Mouse (Mus musculus): Measurements from ENCODE around the gene Zfp697. TPM values are rescaled to one million over a fixed set of nuclear protein-coding genes. Genes with fewer than 3 reads are reported as not detected.
"Not testable (repeated sequence)": the region's sequence is repeated elsewhere in the genome, so short reads cannot be mapped to it uniquely, and the experiment has no call there.

Zfp697 gene
- total RNA-seq, 2 experiments from 2014 or later = 33.2 to 35.0 TPM

DNA sequence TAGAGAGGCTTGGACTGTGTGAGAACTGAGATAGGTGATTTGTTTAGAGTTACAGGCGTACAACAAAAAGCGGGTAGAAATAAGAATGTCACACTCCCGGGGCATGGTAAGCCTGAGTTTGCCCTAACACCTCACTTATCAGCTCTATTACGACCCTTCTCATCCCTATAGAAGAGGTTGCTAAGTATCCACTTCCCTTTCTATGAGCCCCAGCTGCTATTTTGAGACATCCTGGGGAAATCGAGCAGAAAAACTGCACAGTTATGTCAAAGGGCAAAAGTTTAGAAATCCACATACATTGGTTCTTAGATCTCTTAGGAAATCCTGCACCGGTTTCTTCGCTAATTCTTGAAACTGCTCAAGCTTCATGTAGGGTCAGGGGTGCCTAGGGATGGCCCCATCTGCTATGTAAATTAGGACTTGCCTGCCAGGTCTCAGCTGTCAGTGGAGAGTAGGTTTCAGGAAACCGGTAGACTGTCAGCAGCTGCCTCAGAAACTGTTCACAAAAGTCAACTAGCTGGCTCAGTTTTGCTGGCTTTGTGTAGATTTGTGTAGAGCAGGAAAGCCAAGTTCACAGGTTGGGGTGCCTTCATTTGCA is 46.8 kb downstream of the Zfp697 start:
- Histone ChIP-seq H3K4me3 (no peak overlapping the region), H3K27ac (no peak overlapping the region)
- DNase-seq (ENCODE audit: extremely low spot score in 1 of 2, low spot score in 2 of 2) = no peak
- no peak for TF ChIP-seq CTCF (IDR thresholded peaks at IDR 0.05)
- intact Hi-C loops (cut with DNase I) = loop anchor here (5.0 kb wide), 1 partner anchor 47 kb away; the partner anchor contains the start of gene Zfp697

DNA sequence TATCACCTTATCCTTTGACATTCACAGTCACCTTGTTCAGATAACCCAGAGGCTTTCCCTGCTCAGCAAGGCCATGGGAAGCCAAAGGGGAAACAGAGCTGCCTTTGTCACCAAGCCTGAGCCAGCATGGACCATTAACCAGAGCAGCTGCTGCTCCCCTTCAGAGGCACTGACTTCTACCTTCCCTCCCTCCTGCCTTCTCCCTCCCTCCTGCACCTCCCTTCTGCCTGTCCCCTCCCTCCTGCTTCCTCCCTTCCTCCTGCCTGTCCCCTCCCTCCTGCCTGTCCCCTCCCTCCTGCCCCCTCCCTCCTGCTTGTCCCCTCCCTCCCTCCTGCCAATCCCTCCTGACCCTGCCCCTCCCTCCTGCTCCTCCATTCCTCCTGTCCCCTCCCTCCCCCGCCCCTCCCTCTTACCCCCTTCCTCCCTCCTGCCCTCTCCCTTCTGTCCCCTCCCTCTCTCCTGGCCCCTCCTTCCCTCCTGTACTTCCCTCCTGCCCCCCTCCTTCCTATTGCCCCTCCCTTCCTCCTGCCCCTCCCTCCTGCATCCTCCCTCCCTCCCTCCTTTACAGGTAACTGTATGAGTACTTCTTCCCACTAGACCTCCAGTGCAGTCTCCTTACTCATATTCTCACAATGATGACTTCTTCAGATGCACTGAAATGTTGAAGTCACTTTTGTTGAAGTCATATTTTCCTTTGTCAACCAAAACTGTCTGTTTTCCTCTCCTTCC is 52.0 kb downstream of the Zfp697 start:
- Histone ChIP-seq H3K27ac (no peak overlapping the region), H3K4me3 (no peak overlapping the region)
- no peak for DNase-seq (ENCODE audit: extremely low spot score in 1 of 2, low spot score in 2 of 2)
- no peak for TF ChIP-seq CTCF (IDR thresholded peaks at IDR 0.05)
- intact Hi-C loops (cut with DNase I) = no loop called here

DNA sequence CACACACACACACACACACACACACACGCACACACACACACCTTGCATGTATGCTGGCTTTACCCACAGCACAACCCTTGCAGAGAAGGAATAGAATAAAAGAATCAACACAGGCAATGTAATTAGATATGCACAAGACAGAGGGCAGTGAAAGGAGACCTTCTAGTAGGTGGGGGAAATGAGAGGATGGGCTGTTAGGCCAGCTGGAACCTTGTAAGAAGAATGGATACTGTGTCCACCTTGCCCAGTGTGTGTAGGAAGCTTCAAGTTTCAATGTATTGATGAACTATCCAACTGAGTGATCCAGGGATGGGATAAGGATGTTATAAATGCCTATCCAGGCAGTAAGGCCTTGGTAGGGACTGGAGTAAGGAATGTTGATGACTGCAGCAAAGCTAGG is 52.8 kb downstream of the Zfp697 start:
- TF ChIP-seq CTCF (IDR thresholded peaks at IDR 0.05) = no peak
- intact Hi-C loops (cut with DNase I) = no loop called here
- no peak for DNase-seq (ENCODE audit: extremely low spot score in 1 of 2, low spot score in 2 of 2)
- Histone ChIP-seq H3K27ac (no peak overlapping the region), H3K4me3 (no peak overlapping the region)

DNA sequence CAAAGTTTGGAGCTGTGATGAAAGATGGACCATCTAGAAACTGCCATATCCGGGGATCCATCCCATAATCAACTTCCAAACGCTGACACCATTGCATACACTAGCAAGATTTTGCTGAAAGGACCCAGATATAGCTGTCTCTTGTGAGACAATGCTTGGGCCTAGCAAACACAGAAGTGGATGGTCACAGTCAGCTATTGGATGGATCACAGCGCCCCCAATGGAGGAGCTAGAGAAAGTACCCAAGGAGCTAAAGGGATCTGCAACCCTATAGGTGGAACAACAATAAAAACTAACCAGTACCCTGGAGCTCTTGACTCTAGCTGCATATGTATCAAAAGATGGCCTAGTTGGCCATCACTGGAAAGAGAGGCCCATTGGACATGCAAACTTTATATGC is 60.0 kb downstream of the Zfp697 start:
- DNase-seq (ENCODE audit: extremely low spot score in 1 of 2, low spot score in 2 of 2) = not testable (repeated sequence)

DNA sequence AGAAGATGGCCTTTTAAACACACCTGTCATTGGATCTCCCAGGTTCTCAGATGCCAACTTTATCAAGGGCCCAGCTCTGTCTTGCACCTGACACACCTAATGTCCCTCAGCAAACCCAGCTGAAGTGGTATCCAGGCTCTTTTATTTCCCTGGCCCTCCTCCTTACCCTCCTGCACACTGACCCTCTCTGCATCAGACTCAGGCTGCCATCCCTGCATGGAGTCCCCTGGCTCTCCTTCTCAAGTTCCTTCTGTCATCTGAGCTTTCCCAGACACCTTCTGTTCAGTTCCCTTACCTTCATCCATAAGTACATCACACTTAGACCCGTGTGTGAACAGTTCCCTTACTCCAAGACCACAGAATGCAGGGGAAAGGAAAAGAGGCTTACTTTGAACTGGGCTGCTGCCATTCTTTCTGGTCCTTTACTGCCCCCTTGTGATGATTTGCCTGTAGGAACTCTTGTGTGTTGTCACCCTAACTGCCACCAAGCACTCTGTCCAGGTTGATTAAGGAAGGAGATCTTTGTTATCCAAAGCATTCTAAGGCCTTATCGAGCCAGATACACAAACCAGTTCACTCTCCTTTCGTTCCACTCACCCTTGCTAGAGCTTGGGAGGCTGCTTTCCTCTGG is 61.0 kb downstream of the Zfp697 start:
- not testable (repeated sequence) for H3K4me3 ChIP-seq; DNase-seq (ENCODE audit: extremely low spot score in 1 of 2, low spot score in 2 of 2); H3K27ac ChIP-seq
- TF ChIP-seq CTCF (IDR thresholded peaks at IDR 0.05) = peak; percentile 54
- intact Hi-C loops (cut with DNase I) = loop anchor here (1.0 kb wide), 1 partner anchor 81 kb away; no protein-coding TSS in a partner anchor

More for the DNA sequence above, 60.0 kb downstream of the Zfp697 start:
- TF ChIP-seq CTCF (IDR thresholded peaks at IDR 0.05) = peak; percentile 1; the same call in 1 of the 2 replicates
- intact Hi-C loops (cut with DNase I); H3K4me3 ChIP-seq; H3K27ac ChIP-seq: not testable (repeated sequence)

DNA sequence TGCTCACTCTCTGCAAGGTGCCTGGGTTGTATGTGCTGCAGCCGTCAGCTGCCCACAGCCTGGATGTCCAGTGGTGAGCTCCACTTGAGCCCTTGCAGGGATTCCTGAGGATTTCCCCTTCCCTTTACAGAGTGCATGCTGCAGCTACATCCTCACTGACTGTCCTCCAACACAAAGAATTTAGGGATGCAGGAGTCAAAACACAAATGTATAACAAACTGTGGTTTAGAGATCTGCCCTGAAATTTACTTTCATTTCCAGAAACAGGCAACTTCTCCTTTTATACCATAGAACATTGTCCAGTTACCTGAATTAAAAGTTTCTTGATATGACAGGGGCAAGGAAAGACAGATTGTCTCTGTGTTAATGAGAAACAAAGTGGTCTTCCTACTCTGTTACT is 61.7 kb downstream of the Zfp697 start:
- intact Hi-C loops (cut with DNase I) = loop anchor here (1.0 kb wide), 1 partner anchor 82 kb away; no protein-coding TSS in a partner anchor
- H3K27ac ChIP-seq; H3K4me3 ChIP-seq; DNase-seq (ENCODE audit: extremely low spot score in 1 of 2, low spot score in 2 of 2): not testable (repeated sequence)

DNA sequence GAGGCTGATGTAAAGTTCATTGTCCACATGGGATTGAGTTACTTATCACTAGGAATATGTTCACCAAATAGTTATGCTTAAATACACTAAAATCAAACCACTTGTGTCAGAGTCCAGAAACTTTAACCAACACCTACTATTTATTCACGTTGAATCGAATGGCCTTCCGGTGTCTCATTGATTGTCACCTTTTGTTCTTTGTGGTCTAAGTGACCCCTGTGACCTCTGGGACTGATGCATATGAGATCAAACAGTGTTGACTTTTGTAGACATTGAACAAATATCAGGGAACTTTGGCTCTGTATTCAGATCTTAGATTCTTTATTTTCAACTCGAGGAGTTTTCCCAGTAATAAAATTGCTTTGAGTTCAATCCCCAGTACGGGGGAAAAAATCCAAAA is 71.5 kb downstream of the Zfp697 start:
- DNase-seq (ENCODE audit: extremely low spot score in 1 of 2, low spot score in 2 of 2); intact Hi-C loops (cut with DNase I); H3K4me3 ChIP-seq; H3K27ac ChIP-seq: not testable (repeated sequence)

DNA sequence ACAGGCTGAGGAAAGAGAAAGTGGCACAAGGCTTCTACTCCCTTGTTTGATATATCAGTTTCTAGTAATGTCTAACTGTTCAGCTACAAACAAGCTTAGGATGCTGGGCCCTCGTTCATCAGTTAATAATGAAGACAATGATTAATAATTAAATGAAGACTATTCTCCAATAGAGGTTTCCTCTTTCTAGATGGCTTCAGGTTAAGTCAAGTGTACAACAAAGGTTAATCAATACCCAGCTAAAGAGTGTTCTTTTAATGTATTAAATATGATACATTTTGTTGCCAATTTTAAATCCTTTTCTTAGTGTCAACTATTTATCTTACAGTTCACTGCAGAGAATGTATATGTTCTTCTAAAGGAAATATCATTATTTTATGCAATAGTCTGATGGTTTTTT is 74.8 kb downstream of the Zfp697 start, which contains the start of gene Gm4450:
TSS of gene Gm4450 (minus strand) at position 101 of the 400 bp plus-strand sequence.
- H3K4me3 ChIP-seq; DNase-seq (ENCODE audit: extremely low spot score in 1 of 2, low spot score in 2 of 2); H3K27ac ChIP-seq; intact Hi-C loops (cut with DNase I): not testable (repeated sequence)

DNA sequence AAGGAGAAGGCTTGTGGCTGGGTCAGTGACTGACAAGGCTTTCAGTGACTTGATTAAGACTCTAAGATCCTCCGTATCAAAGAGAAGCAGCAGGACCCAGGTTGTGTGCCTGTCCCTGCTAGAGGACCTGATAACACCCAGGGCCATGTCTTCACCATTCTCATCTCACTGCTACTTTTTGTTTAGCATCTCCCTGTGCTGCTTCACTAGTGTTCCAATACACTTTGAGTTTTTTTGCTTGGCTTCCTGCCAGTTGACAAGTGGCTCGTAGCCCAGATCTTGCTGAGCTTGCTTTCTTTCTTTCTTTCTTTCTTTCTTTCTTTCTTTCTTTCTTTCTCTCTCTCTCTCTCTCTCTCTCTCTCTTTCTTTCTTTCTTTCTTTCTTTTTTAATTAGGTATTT is 87.1 kb downstream of the Zfp697 start:
- DNase-seq (ENCODE audit: extremely low spot score in 1 of 2, low spot score in 2 of 2); H3K4me3 ChIP-seq; intact Hi-C loops (cut with DNase I); H3K27ac ChIP-seq: not testable (repeated sequence)

DNA sequence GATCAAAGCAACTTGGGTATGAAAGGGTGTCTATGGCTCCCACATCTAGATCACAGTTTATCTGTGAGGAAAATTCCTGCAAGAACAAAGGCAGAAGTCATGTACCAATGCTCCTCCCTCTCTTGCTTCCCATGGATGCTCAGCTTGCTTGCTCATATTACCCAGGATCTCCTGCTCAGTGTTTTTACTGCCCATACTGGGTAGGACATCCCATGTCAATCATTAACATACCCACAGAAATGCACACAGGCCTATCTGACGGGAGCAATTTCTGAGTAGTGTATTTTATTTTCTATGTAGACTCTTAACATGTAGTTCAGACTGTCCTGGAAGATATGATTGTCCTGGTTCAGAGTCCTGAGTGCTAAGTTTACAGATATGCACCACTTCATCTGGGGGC is 88.8 kb downstream of the Zfp697 start:
- H3K27ac ChIP-seq; intact Hi-C loops (cut with DNase I); DNase-seq (ENCODE audit: extremely low spot score in 1 of 2, low spot score in 2 of 2); H3K4me3 ChIP-seq: not testable (repeated sequence)

DNA sequence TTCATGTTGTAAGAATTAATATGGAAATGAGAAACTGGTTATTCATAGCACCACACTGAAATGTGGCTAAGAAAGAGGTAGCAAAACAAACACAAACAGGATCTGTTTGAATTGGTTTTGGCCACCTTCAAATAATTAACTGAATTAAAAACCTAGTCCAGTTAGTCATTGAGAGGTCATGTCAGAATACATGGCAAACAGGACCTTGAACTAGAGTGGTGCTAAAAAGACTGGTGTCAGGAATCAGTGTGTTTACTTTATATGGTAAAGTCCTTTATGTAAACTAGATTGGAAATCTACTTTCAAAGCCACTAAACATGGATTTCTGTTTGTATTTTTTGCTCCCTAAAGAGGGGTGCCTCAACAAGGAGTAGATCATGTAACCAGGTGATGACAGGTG is 89.2 kb downstream of the Zfp697 start:
- DNase-seq (ENCODE audit: extremely low spot score in 1 of 2, low spot score in 2 of 2); intact Hi-C loops (cut with DNase I); H3K4me3 ChIP-seq; H3K27ac ChIP-seq: not testable (repeated sequence)

DNA sequence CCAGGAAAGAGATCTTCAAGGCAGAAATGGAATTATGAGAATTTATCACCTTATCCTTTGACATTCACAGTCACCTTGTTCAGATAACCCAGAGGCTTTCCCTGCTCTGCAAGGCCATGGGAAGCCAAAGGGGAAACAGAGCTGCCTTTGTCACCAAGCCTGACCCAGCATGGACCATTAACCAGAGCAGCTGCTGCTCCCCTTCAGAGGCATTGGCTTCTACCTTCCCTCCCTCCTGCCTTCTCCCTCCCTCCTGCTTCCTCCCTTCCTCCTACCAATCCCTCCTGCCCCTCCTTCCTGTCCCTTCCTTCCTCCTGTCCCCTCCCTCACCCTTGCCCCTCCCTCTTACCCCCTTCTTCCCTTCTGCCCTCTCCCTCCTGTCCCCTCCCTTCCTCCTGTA is 111.9 kb downstream of the Zfp697 start:
- DNase-seq (ENCODE audit: extremely low spot score in 1 of 2, low spot score in 2 of 2); intact Hi-C loops (cut with DNase I); H3K4me3 ChIP-seq; H3K27ac ChIP-seq: not testable (repeated sequence)

DNA sequence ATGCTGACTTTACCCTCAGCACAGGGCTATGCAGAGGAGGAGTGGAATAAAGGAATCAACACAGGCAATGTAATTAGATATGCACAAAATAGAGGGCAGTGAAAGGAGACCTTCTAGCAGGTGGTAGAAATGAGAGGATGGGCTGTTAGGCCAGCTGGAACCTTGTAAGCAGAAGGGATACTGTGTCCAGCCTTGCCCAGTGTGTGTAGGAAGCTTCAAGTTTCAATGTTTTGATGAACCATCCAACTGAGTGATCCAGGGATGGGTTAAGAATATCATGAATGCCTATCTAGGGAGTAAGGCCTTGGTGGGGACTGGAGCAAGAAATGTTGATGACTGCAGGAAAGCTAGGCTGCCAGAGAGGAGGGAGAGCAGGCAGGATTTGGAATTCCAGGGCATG is 112.8 kb downstream of the Zfp697 start:
- H3K27ac ChIP-seq; intact Hi-C loops (cut with DNase I); H3K4me3 ChIP-seq; DNase-seq (ENCODE audit: extremely low spot score in 1 of 2, low spot score in 2 of 2): not testable (repeated sequence)

DNA sequence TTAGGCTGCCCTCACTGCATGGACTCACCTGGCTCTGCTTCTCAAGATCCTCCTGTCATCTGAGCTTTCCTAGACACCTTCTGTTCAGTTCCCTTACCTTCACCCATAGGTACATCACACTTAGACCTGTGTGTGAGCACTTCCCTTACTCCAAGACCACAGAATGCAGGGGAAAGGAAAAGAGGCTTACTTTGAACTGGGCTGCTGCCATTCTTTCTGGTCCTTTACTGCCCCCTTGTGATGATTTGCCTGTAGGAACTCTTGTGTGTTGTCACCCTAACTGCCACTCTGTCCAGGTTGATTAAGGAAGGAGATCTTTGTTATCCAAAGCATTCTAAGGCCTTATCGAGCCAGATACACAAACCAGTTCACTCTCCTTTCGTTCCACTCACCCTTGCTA is 114.5 kb downstream of the Zfp697 start:
- H3K27ac ChIP-seq; DNase-seq (ENCODE audit: extremely low spot score in 1 of 2, low spot score in 2 of 2); intact Hi-C loops (cut with DNase I); H3K4me3 ChIP-seq: not testable (repeated sequence)

DNA sequence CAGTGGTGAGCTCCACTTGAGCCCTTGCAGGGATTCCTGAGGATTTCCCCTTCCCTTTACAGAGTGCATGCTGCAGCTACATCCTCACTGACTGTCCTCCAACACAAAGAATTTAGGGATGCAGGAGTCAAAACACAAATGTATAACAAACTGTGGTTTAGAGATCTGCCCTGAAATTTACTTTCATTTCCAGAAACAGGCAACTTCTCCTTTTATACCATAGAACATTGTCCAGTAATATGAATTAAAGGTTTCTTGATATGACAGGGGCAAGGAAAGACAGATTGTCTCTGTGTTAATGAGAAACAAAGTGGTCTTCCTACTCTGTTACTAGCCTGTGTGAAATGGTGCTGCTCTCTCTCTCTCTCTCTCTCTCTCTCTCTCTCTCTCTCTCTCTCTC is 115.1 kb downstream of the Zfp697 start:
- H3K4me3 ChIP-seq; DNase-seq (ENCODE audit: extremely low spot score in 1 of 2, low spot score in 2 of 2); intact Hi-C loops (cut with DNase I): not testable (repeated sequence)

DNA sequence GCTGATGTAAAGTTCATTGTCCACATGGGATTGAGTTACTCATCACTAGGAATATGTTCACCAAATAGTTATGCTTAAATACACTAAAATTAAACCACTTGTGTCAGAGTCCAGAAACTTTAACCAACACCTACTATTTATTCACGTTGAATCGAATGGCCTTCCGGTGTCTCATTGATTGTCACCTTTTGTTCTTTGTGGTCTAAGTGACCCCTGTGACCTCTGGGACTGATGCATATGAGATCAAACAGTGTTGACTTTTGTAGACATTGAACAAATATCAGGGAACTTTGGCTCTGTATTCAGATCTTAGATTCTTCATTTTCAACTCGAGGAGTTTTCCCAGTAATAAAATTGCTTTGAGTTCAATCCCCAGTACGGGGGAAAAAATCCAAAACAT is 125.0 kb downstream of the Zfp697 start:
- intact Hi-C loops (cut with DNase I); H3K4me3 ChIP-seq; DNase-seq (ENCODE audit: extremely low spot score in 1 of 2, low spot score in 2 of 2); H3K27ac ChIP-seq: not testable (repeated sequence)

More for the DNA sequence above, 115.1 kb downstream of the Zfp697 start:
- H3K27ac ChIP-seq = not testable (repeated sequence)

DNA sequence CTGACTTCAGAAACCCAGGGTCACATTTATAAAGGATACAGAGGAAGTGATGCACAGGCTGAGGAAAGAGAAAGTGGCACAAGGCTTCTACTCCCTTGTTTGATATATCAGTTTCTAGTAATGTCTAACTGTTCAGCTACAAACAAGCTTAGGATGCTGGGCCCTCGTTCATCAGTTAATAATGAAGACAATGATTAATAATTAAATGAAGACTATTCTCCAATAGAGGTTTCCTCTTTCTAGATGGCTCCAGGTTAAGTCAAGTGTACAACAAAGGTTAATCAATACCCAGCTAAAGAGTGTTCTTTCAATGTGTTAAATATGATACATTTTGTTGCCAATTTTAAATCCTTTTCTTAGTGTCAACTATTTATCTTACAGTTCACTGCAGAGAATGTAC is 128.2 kb downstream of the Zfp697 start, which contains the start of gene Hsd3b4:
TSS of gene Hsd3b4 (minus strand) at position 101 of the 400 bp plus-strand sequence.
- H3K27ac ChIP-seq; H3K4me3 ChIP-seq; DNase-seq (ENCODE audit: extremely low spot score in 1 of 2, low spot score in 2 of 2); intact Hi-C loops (cut with DNase I): not testable (repeated sequence)

Measured in left cerebral cortex, adult 2 months (tissue).